Mouse (Mus musculus) stomach, postnatal 0 days (tissue): ENCODE measurements at regions not wholly inside any gene's neighbourhood (a gene's known extent, or its start where the extent isn't known, plus 50 kb on each side); places are given as distances from the start of the nearest gene placed in this dataset.

Experiments used
- ATAC-seq: fragments of 200-750 bp; cut with Nextera tagmentation; 2 replicates; pipeline ENCODE4 v1.8.0; 2017; ENCODE audit not compliant: low FRiP score, low TSS enrichment
- DNase-seq: peaks from one replicate; pipeline ENCODE4 v3.0.0-alpha.2; 2016; ENCODE audit warnings: low spot score
- H3K27ac ChIP-seq: fragments of 300-500 bp; sonication (generic); replicated peaks from 2 replicates; pipeline ENCODE4 v1.5.1; 2014; ENCODE audit warnings: mild to moderate bottlenecking, control low read depth
- H3K27me3 ChIP-seq: fragments of 300-500 bp; sonication (generic); 2 replicates; pipeline ENCODE4 v1.6.1; 2014; ENCODE audit warnings: low read length; ENCODE audit not compliant: control insufficient read depth, insufficient read depth
- H3K36me3 ChIP-seq: fragments of 300-500 bp; sonication (generic); 2 replicates; pipeline ENCODE4 v1.6.1; 2014; ENCODE audit warnings: low read length, mixed read lengths; ENCODE audit not compliant: control insufficient read depth, insufficient read depth
- H3K4me1 ChIP-seq: fragments of 300-500 bp; sonication (generic); replicated peaks from 2 replicates; pipeline ENCODE4 v1.6.1; 2014; ENCODE audit warnings: antibody characterized with exemption; ENCODE audit not compliant: control insufficient read depth, insufficient read depth
- H3K4me2 ChIP-seq: fragments of 300-500 bp; sonication (generic); replicated peaks from 2 replicates; pipeline ENCODE4 v1.6.1; 2014; ENCODE audit warnings: low read depth, mild to moderate bottlenecking, control low read depth, moderate library complexity
- H3K4me3 ChIP-seq: fragments of 300-500 bp; sonication (generic); 2 replicates; pipeline ENCODE4 v1.5.1; 2014; ENCODE audit warnings: low read depth, low read length, control low read depth
- H3K9ac ChIP-seq: fragments of 300-500 bp; sonication (generic); 2 replicates; pipeline ENCODE4 v1.6.1; 2014; ENCODE audit warnings: mild to moderate bottlenecking, low read length, control low read depth, mixed read lengths
- H3K9me3 ChIP-seq: fragments of 300-500 bp; sonication (generic); 2 replicates; pipeline ENCODE4 v1.6.1; 2016; ENCODE audit warnings: low read length; ENCODE audit not compliant: control insufficient read depth
- CTCF ChIP-seq: IDR thresholded peaks from 2 replicates; pipeline ENCODE4 v1.5.1; 2016; ENCODE audit warnings: antibody characterized with exemption, low read depth, mild to moderate bottlenecking, moderate library complexity
- EP300 ChIP-seq: optimal IDR thresholded peaks from 2 replicates; pipeline ENCODE3; 2016; ENCODE audit warnings: antibody characterized with exemption
- WGBS: fragments of 180-500 bp; shearing (Covaris S2); extraction: QIAGEN DNeasy Blood & Tissue Kit; methylation state at CpG from one replicate; pipeline ENCODE4 v1.1.7; 2014; 5-methylcytosine and 5-hydroxymethylcytosine counted together

- Histone ChIP-seq H3K9me3 (no peaks in the 10 kb centered on the region), H3K9ac (no peak overlapping the region), H3K4me2 (no peak overlapping the region), H3K4me1 (no peaks in the 10 kb centered on the region), H3K36me3 (no peaks in the 10 kb centered on the region), H3K27ac (no peak overlapping the region), H3K27me3 (no peaks in the 10 kb centered on the region), H3K4me3 (no peak overlapping the region)
- ATAC-seq, result no peak
- DNase-seq, result no peak
- no peak for TF ChIP-seq CTCF
- TF ChIP-seq EP300, result no peak
- WGBS, result 74% methylated on average over 7 of the region's 7 CpGs
These were observed 230.2 kb upstream of the Far2 start for GRCm38 (mm10) chr6:147816861-147817260.

- no peak overlapping the region for H3K4me2 ChIP-seq
- H3K27ac ChIP-seq, result no peak overlapping the region
- H3K4me3 ChIP-seq, result no peak overlapping the region
- no peaks in the 10 kb centered on the region for H3K9me3 ChIP-seq
- TF ChIP-seq CTCF, result no peak
- no peak for TF ChIP-seq EP300
- DNase-seq (no peak), ATAC-seq (no peak)
- H3K9ac ChIP-seq, result no peak overlapping the region
- no peaks in the 10 kb centered on the region for H3K27me3 ChIP-seq
- H3K36me3 ChIP-seq, result no peaks in the 10 kb centered on the region
- no peaks in the 10 kb centered on the region for H3K4me1 ChIP-seq
These were observed 229.8 kb upstream of the Far2 start for GRCm38 (mm10) chr6:147817262-147817661.

GRCm38 (mm10) chr6:147822215-147822614 is 224.8 kb upstream of the Far2 start:
- TF ChIP-seq CTCF (0 out of 2 replicates have a peak, but pooled peaks have one; percentile 8), EP300 (no peak)
- Histone ChIP-seq H3K9me3 (no peaks in the 10 kb centered on the region), H3K4me2 (no peak overlapping the region), H3K9ac (no peak overlapping the region), H3K36me3 (no peaks in the 10 kb centered on the region), H3K4me3 (no peak overlapping the region), H3K27me3 (no peaks in the 10 kb centered on the region), H3K27ac (no peak overlapping the region), H3K4me1 (no peaks in the 10 kb centered on the region)
- WGBS, result 11% methylated on average over 4 of the region's 4 CpGs
- no peak for DNase-seq
- no peak for ATAC-seq

- Histone ChIP-seq H3K27me3 (no peaks in the 10 kb centered on the region), H3K4me3 (no peak overlapping the region), H3K9me3 (no peaks in the 10 kb centered on the region), H3K4me1 (no peaks in the 10 kb centered on the region), H3K9ac (no peak overlapping the region), H3K4me2 (no peak overlapping the region), H3K27ac (no peak overlapping the region), H3K36me3 (no peaks in the 10 kb centered on the region)
- DNase-seq (no peak), ATAC-seq (no peak)
- TF ChIP-seq EP300, result no peak
- no peak for TF ChIP-seq CTCF
- 75% methylated on average over 3 of the region's 3 CpGs for whole genome bisulfite sequencing
These were observed 214.5 kb upstream of the Far2 start for GRCm38 (mm10) chr6:147832521-147832920.

- H3K27me3 ChIP-seq, result no peaks in the 10 kb centered on the region
- H3K27ac ChIP-seq, result no peak overlapping the region
- no peak overlapping the region for H3K4me3 ChIP-seq
- no peak overlapping the region for H3K4me2 ChIP-seq
- no peak for ATAC-seq
- H3K9ac ChIP-seq, result no peak overlapping the region
- no peaks in the 10 kb centered on the region for H3K4me1 ChIP-seq
- no peaks in the 10 kb centered on the region for H3K9me3 ChIP-seq
- no peak for TF ChIP-seq CTCF
- TF ChIP-seq EP300, result no peak
- no peaks in the 10 kb centered on the region for H3K36me3 ChIP-seq
- WGBS, result 57% methylated on average over 3 of the region's 3 CpGs
- no peak for DNase-seq
These were observed 213.6 kb upstream of the Far2 start for GRCm38 (mm10) chr6:147833501-147833900.

- Histone ChIP-seq H3K9ac (no peak overlapping the region), H3K9me3 (no peaks in the 10 kb centered on the region), H3K36me3 (no peaks in the 10 kb centered on the region), H3K4me2 (no peak overlapping the region), H3K4me3 (no peak overlapping the region), H3K4me1 (no peaks in the 10 kb centered on the region), H3K27me3 (no peaks in the 10 kb centered on the region), H3K27ac (no peak overlapping the region)
- TF ChIP-seq CTCF, result no peak
- TF ChIP-seq EP300, result no peak
- ATAC-seq, result no peak
- WGBS, result 81% methylated on average over 5 of the region's 5 CpGs
- DNase-seq, result no peak
These were observed 208.2 kb upstream of the Far2 start for GRCm38 (mm10) chr6:147838846-147839245.
